Mouse (Mus musculus) E14TG2a.4 (cell line): ENCODE data around the gene Fthl17d.
A peak's percentile ranks its signal among the peaks of the same experiment; 100 is the strongest.
"Not testable (repeated sequence)": the region's sequence is repeated elsewhere in the genome, so short reads cannot be mapped to it uniquely, and the experiment has no call there.

ENCODE experiments used
- CTCF ChIP-seq: conservative IDR thresholded peaks from 2 replicates; pipeline ENCODE4 v1.5.1; 2014; ENCODE audit warnings: low read length
- NANOG ChIP-seq: IDR thresholded peaks from 2 replicates; pipeline ENCODE4 v1.6.1; 2014; ENCODE audit warnings: borderline replicate concordance, low read length, mixed read lengths

- 0 out of 2 replicates have a peak, but pooled peaks have one; percentile 12 for TF ChIP-seq CTCF
- TF ChIP-seq NANOG, result not testable (repeated sequence)
Measured at GRCm38 (mm10) chrX:8964618-8965017, 21.9 kb downstream of the Fthl17d start.
